Mouse (Mus musculus): ENCODE measurements at regions not wholly inside any gene's neighbourhood (a gene's known extent, or its start where the extent isn't known, plus 50 kb on each side); places are given as distances from the start of the nearest gene placed in this dataset.

DNA sequence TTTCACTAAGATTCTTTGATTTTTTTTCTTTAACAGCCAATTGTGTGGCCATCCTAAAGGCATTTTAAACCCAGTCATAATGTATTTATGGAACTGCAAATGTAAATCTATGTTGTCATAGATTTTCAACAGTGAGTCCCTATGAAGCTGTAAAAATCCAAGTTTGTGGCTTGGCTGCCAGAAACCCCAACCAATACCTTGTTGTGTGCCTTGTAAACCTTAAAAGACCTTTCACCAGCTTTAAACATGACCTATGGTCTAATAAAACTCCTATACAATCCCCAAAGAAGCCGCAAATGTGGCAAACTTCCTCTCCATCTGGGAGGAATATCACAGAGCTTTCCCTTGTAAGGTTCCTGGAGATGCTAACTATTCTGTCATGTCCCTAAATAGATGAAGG is 125.4 kb upstream of the Igf1 start:
- no peak for DNase-seq

DNA sequence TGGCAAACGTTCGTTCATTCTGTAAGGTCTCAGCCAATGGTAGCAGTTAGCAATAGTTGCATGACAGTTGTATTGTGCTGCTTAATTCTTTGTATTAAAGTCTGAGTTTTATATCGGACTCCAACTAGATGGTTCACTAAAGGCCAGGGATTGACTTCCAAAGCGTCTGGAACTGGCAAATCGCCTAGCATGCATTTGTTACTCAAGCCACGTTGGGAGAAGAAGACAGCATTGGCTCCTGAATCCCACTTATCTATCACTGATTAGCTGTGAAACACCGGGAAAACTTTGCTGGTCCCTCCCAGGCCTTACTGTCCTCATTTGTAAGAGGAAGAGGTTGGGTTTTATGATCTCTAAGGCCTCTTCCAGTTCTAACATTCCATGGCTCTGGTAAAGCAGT is 124.8 kb upstream of the Igf1 start:
- no peak for DNase-seq

DNA sequence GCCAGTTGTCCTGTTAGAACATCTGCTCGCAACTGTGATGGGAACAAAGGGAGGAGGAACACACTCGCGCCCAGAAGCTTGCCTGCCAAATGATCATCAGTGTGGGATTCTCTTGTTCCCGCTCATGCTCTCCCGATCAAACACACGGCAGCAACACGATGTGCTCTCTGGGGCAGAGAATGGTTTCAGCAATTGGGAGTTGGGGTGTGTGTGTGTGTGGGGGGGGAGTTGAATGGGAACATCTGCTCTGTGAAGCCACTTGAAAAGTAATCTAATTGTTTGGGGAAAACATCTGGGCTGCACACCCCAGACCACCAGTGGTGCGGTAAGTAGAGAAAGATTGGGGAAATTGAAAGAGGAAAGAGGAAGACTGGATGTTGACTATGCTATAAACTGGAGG is 117.7 kb upstream of the Igf1 start:
- DNase-seq = no peak

DNA sequence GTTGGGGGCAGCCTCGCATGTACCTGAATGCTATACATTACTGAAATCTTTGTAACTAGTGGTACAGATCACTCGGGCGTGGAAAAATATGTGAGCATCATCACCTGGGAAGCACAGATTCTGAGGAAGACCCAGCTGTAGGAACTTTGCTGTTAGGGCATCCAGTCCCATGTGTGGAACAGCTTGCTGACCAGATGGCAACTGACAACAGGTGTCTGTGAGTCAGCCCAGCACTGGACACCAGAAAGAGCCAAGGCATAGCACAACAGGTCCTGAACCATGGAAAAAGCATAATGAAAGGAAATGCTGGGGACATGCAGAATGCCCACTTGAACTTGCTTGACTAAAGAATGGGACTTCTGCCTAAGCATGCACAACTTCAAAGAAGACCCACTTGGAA is 115.3 kb upstream of the Igf1 start:
- no peak for DNase-seq

DNA sequence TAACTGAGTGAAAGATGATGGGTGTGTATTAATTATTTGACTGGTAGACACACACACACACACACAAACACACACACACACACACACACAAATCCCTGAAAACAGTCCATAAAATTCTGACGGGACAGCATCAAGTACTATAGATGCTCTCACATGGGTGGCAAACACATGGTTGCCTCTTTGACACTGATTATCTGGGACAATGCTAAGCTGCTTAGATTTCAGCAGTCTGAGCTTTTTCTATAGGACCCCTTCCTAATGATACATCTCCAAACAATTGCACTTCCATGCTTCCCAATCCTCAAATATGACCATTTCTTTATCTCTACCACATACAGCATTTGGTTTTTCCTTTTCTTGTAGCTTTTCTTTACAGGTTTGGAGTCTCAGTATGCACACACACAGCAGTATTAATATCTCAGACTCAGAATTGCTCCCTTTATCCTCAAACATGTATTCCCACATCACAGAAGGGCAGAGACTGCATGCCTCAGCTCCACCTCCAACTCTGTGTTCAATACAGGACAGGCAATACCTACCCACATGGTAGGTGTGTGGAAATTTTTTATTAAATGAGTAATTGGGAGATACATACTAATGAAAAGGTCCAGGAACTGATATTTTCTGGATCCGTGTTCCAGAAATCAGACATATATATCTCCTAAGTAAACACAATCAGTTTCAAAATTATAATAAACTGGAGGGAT is 110.1 kb upstream of the Igf1 start:
- DNase-seq = no peak

DNA sequence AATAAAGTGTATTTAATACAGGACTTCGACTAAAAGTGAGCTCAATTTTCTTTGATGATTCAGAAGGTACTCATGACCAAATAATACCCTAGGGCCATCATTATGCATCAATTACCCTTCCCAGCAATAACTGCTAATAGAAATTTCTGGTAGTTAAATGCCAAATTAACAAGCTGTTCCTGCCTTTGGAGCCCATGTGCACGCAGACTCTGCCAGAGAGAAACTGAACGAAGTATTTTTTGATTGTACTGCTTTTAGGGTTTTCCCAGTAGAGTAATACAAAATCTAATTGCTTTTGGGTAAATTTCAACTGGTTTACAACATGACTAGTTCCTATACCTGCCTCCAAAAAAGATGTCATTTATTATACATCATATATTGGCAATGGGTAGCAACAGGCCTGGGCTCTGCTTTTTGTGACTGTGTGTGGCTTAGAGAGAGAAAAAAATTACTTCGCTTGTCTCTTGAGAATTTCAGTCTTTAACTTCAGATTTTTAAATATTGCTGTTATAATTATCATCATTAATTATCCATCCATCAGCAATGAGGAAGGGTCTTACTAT is 109.4 kb upstream of the Igf1 start:
- no peak for DNase-seq

DNA sequence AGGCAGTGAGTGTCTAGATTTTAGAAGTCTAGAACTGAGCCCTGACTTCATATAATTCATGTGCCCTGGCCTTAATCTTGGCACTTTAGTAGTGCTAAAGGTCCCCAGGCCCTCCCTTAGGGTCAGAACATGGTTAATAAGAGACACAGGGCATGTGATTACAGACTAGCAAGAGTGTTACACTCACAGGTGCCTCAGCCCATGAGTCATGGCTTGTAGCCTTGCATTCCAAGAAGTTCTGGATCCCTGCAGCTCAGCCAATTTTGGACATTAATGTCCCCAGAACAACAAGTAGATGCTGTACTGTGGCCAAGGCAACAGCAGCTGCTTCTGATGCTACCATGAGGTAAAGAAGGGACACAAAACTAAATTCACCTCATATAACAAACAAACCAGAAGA is 107.7 kb upstream of the Igf1 start:
- peak; percentile 6 for DNase-seq

DNA sequence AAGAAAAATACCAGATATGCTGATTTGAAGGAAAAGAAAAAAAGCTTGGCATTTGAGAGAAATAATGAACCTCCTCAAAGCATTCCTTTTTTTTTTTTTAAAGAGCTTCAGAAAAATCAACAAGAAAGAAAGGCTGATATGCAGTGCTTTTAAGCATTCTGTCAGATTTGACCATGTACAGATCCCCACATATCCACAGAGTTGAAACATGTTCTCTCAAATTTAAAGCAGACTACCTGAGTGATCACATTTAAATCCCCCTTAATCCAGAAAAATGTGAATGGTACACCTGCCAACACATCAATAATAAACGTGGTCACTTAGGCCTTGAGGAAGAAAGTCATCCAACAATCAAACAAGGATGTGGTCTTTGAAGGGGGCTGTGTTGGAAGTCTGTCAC is 107.1 kb upstream of the Igf1 start:
- no peak for DNase-seq

DNA sequence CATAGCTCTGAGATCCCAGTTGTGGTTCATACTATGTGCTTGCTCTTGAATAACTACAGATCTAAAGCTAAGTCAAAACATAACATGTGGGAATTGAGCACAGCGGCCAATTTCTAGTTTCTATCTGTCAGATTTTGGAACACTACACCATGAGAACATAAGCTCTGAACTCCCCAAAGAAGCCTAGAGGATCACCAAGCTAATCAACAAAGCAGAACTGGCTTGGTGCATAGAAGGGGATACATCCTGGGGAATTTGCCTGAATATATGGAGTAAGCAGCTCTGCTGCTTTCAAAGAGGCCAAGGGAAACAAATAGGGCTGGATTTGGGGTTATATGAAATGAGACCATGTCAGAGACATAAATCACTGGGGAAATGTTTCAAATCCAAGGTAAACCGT is 105.9 kb upstream of the Igf1 start:
- peak; percentile 43 for DNase-seq

DNA sequence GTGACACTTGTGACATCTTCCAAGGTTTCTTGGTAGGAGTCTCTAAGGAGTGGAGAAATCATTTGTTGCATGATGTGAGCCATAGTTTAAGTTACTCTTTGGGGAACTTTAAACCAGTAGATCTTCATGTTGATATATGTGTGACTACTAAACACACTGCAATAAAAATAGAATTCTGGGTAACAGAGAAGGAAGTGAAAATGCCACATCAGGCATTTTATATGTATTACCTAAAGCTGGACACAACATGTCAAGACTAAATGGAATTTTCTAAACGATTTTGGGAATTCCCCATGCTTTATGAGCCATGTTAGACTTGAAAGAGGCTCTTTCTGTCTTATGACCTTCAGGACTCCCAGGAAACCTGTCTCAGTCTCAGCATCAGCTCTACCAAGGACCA is 104.6 kb upstream of the Igf1 start:
- no peak for DNase-seq

DNA sequence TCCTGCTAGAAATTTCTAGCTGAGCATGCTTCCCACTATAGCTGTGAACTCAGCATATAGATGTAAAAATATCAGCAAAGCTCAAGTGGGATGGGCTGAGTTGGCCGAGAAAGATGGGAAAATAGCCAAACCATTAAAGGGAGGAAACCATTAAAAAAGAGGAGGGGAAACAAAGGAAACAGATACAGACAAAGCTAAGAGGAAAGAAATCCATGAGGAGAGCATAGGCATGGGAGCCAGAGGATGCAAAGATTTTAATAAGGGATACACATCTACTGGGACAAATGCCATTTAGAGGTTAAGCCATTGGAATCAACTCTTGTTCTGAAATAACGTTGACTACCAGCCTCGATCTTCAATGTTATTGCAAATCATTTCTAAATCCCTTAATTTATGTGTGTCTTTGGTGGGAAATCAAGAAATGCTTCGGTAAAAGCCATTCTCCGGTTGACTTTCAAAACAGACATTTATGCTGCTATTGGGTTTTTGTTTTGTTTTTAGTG is 96.5 kb upstream of the Igf1 start:
- DNase-seq = no peak

DNA sequence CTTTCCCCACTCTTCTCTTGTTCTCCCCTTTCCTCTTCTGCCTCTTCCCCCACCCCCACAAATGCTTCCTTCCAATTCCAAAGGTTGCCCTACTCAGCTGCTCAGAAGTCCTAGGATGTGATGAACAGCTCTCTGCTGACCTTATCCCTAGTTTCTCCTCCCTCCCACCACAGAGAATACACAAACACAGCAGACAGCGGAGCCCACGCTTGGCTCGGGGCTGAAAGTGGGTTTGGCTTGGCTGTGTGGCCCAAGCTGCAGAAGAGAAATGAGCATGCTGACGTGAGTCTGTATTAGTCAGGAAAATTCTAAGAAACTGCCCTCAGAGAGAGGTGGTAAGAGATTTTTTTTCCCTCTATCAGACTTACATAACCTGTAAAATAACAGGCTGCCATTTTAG is 70.5 kb upstream of the Igf1 start:
- DNase-seq = peak; percentile 87

DNA sequence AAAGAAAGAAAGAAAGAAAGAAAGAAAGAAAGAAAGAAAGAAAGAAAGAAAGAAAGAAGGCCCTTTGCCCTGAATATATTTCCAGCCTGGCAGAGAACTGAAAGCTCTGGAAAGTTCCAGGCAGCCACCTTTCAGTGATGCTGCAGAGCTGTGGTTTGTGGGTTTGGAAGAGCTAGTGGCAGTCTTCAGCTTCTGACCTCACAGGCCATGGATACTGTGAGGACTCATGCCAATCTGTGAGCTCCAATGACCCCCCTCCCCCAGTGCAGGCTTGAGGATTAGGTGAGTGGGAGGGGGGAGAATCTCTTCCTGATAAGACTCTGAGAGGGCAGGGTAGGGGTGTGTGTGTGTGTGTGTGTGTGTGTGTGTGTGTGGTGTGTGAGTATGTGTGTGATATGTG is 65.7 kb upstream of the Igf1 start:
- no peak for DNase-seq

DNA sequence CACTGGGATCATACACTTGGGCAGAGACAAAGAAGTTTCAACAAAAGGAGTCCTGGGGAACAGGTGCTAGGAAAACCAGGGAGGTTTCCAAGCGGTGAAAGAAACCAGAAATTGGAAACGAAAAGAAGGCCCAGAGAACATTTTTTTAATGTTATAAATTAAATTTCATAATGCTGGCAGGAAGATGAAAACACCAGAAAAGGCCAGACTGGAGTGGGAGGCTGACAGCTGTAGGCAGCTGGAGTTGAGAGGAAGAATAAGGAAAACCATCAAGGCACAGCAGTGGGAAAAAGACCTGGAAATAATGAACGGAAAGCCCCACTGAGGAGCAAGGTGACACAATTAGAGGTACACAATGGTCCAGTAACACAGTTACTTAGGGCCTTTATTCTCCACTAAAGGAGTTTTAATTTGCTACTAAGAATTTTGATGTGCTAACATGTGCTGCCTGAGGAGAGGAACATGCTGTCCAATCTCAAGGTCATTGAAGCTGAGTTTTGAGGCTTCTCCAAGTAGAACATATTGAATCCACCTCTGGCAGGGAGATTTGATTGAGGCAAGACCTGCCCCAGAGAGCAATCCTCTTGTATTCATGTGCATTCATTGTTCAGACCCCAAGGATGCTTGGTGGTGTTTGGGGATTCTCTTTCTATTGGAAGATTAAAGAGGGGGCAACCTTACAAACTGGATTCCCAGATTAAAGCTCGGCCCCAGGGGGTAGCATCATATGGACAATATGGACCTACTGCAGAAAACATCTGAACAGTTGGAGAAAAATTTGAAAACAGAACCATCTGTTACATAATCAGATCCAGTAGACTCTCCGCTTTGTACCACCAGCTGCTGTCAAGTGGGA is 53.9 kb upstream of the Igf1 start:
- DNase-seq = no peak

DNA sequence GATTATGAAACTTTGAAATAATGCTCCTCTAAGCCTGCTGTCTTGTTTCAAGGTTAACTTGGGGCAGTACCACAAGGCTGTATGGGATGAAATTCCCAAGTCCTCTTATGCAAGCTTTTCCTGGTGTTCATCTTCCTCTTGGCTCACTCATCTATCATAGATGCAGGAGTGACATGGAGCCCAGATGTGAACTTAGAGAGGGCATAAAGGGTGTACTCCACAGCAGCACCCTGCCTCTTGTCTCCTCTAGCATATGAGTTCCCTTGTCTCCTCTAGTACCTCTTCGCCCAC is 53.3 kb upstream of the Igf1 start:
- DNase-seq = peak; percentile 19

All from adrenal gland, adult 2 months (tissue).